Mouse (Mus musculus): ENCODE measurements around the gene Emid1.

The Emid1 gene

DNA sequence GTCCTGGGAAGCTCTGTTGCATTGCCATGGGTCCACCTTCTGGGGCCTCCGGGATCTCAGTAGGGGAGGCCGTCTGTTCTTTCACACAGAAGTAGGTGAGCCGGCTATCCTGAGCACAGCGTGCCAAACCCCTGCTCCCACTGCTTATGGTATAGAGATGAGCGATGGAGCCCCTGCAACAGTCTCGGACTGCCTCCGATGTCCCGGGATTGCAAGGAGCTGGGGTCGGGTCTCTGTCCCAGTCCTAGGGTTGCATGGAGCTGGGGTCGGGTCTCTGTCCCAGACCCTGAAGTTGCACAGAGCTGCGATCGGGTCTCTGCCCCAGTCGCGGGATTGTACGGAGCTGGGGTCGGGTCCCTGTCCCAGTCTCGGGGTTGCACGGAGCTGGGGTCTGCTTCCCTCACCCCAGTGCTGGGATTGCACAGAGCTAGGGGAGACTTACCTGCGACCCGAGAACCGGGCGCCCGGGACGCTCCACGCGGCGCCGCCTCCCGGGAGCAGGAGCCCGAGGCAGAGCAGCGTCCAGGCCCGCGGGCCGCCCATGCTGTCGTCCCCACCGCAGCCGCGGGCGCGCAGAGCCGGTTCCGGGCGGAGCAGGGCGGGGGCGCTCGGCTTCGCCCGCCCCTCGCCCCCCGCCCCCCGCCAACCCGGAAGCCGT, at the start of gene Emid1:
Gene Emid1 (minus strand): TSS at position 578 of the 658 bp plus-strand sequence.
- DNase-seq (ENCODE audit: extremely low spot score, low spot score): peak; percentile 71

DNA sequence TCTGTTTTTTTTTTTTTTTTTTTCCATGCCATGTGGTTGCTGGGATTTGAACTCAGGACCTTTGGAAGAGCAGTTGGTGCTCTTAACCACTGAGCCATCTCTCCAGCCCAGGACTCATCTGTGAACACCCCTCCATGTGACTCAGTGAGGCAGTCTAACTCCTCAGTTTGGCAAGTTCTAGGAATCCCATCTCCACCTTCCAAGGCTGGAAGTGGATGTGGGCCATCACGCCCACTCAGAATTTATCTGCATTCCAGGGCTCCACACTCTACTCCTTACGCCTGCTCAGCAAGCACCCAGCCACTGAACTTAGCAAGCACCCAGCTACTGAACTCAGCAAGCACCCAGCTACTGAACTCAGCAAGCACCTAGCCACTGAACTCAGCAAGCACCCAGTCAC, 47.8 kb upstream of the Emid1 start:
- DNase-seq (ENCODE audit: extremely low spot score, low spot score): no peak

DNA sequence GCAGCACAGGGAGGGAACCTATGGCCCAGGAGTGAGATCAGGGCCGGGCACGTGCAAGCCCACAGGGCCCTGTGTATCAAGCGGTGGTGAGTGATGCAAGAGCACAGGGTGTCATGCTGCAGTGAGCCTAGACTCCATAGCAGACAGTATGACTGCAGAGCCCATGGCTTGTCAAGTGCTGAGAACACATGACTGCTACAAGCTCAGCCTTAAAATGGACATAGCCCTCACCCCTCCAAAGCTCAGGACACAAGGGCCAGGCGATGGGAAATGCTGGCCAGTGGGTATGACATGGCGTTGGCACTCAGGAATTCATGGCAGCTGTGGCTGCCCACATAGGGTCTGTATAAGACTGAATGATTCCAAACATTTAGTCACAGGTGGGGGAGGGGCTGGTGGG, 45.0 kb upstream of the Emid1 start:
- no peak for DNase-seq (ENCODE audit: extremely low spot score, low spot score)

DNA sequence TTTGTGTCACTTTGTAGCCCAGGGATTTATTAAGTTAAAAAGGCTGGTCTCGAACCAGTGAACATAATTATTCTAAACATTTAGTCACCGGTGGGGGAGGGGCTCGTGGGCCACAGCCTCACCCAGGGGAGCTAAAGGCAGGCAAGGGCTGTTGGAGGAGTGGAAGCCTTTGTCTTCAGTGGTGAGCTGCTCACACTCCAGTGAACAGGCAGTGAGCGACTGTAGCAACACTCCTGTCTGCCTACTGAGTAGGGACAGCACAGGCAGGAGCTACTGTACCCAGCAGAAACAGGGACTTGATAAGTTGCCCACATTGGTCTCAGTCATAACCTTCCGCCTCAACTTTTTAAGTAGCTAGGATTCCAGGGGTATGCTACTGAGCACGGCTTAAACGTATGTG, 44.5 kb upstream of the Emid1 start:
- DNase-seq (ENCODE audit: extremely low spot score, low spot score): no peak

DNA sequence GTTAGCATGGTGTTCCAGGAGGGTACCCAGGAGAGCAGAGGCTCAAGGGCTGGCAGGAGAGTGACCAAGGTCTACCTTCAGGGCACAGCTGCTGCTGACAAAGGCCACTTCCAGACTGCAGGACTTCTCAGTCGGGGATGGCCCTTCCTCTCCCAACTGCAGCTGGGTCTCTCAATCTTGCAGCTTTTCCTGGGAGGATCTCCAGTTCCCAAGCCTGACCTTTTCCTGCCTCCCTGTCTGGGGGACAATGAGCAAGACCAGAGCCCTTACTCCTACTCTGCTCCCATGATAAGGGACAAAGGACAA, 41.5 kb upstream of the Emid1 start:
- DNase-seq (ENCODE audit: extremely low spot score, low spot score): no peak

DNA sequence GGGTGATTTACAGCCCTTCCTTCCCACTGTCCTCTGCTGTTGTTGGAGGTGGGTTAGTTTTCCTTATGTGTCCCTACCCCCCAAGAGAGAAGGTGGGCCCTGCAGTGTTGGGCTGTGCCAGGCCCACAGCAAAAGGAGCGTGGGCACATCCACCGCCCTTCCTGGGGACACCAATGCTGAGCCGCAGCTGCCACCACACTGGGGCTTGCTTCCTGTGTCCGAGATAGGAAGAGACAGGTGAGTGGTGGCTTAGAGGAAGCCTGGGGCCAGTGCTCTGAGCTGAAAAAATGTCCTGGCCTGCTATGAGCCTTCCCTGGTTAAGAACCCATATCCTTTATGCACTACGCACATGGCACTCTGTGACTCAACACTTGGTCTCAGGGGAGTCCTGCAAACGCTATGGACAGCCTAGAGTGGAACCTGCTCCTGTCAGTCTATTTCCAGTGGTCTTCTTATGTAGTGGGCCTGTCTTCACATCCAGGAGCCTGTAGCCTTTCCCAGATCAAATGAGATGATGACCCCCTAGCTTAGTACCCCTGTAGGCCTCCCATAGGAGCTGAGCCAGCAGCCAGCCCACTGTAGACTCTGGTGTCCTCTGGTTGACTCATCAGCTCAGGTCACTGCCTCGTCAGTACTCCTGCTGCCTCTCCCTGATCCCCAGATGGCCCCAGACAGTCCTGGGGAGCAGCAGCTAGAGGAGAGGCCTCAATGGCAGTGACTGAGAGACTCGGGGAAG, 41.0 kb upstream of the Emid1 start:
- DNase-seq (ENCODE audit: extremely low spot score, low spot score): no peak

DNA sequence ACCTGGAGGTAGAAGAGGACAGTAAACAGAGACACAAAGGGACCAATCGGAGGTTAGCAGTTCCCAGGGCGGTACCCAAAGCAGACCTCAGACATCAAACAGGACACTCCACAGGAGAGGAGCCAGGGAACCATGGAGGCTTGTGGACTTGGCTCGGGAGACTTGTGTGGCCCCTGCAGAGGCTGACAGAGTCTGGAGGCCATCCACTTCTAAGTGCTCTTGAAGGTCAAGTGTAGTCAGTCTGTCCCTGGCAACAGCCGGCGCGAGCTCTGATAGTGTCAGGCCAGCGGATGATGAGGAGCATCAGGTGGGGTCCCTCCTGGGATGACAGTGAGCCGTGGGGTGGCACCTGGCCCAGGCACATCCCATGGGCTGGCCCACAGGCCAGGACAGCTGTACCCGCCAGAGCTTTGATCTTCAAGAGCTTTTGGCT, 40.0 kb upstream of the Emid1 start:
- DNase-seq (ENCODE audit: extremely low spot score, low spot score): no peak

DNA sequence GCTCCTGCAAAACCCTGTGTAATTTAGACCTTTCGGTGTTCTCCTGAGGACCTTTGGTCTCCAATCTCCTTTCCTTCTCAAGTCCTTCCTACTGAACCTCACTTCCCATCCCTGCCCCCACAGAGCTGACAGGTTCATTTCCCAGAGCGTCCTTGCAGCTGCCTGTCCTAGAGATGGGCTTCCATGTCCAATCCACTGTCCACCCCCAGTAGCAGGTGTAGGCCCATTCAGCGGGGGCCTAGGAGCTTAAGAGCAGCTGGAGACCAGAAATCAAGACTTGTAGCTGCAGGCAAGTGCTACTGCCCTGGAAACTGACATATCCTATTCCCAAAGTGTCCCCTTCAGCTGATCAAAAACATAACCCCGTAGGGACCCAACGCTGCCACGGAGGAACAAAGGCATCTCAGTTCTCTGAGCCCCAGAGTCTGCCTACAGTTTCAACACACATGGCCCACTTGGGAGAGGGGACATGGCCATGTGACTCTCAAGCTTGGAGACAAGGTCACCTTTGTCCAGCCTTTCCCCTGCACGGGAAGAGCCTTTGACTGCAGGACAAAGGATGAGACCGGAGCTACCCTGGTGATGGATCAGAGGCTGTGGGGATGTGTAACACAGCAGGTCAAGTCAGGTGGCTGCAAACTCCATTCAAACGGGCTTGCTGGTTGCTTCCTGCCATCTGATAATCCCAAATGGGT, 37.3 kb upstream of the Emid1 start:
- DNase-seq (ENCODE audit: extremely low spot score, low spot score): no peak

DNA sequence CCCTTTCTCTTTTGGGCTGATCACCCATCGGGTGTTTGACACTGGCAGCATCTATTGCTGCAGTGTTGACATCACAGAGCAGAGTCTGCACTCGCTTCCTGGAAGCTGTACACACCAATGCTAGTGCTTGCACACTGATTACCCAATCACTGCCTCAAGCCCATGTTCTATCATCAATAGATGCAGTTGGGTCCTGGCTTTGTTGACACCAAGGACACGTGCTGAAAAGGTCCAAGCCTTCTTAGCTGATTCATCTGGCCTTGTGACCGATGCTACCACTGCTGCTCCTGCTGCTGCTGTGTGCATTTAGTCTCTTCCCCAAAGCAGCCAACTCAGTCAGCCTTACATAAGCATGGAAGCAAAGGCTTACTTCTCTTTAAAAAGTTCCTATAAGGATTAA, 36.1 kb upstream of the Emid1 start:
- DNase-seq (ENCODE audit: extremely low spot score, low spot score): no peak

DNA sequence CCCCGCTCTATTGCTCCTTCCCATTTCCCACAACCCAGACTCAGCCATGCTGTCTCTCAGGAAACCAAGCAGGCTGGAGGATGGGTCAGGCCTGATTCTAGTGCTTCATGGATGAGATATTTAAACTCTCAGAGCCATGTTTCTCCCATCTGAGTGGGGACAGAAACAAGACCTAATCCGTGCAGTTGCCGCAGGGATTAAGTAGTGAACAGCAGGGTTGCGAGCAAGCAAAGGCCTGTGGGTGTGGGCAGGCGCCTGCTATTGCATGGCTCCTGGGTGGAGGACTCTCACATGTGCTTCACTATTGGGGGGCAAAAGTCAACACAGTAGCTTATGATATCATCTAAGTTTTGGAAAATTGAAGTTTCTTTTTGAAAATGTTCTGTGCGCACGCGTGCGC, 32.8 kb upstream of the Emid1 start:
- DNase-seq (ENCODE audit: extremely low spot score, low spot score): no peak

DNA sequence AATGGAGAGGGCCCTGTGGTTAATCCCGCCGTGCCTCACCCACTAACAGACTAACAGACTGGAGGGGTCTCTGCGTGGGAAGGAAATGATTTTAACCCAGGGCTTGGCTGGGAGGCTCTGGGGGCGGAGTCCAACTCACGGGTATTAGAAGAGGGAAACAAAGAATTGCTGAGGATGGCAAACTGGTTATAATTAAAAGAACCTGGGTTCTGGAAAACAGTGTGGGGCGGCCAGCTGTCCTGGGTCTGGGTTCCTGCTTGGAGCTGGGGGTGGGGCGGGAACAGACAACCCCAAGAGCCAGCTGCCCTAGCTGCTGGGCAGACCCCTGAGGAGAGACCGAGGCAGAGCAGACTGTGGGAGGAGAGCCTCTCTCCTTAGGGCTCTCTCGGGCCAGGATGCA, 32.2 kb upstream of the Emid1 start:
- no peak for DNase-seq (ENCODE audit: extremely low spot score, low spot score)

DNA sequence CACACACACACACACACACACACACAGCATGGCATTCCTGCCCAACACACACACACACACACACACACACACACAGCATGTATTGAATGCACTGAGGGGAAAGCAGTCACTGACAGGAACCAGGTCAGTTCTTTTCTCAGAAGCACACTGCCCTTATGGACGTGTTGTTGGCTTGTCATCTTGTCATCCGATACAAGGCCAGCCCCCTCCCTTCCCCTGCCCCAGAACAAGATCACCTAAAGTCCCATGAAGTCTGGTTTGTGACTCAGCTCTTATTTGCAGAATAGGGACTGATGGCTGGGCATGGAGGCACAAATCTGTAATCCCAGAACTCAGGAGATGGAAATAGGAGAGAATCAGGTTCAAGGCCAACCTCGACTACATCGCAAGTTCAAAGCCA, 30.8 kb upstream of the Emid1 start:
- DNase-seq (ENCODE audit: extremely low spot score, low spot score): no peak

DNA sequence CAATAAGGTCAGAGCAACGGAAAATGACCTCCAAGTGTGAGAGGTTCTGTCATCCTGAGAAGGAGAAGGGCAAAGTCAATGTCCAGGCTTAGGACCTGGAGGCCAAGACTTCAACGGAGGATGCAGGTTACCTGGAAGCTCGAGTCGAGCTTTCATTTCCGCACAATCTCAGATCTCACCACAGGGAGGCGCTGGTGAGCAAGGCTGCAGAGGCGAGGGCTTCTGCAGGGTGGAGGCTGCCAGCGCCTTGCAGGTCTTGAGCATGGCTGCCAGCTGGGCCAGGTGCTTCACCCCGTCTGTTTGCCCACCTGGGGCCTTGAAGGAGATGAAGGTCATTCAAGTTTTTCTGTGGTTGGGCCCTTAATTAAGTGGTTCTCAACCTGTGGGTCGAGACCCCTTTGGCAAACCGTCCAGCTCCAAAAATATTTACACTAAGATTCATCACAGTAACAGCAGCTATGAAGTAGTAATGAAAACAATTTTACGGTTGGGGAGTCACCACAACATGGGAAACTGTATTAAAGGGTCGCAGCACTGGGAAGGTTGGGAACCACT, 29.9 kb upstream of the Emid1 start:
- peak; percentile 93 for DNase-seq (ENCODE audit: extremely low spot score, low spot score)

DNA sequence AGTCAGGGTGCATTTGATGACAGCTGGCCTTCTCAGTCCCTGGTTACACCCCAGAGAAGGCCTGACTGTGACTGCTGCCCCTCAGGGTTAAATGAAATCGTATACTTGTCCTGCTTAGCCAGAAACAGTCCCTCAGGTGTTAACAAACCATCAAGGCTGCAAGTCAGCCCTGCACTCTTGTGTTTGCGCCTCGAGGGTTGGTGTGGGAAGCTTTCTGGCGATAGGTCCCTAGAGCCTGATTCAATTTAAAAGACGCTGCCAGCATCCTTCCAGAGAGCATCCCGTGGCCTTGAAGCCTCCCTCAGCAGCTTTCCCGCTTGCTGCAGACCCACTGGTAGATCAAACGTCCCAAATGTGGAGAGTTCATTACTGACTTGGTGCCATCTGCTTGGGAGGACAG, 27.3 kb upstream of the Emid1 start:
- DNase-seq (ENCODE audit: extremely low spot score, low spot score): no peak

DNA sequence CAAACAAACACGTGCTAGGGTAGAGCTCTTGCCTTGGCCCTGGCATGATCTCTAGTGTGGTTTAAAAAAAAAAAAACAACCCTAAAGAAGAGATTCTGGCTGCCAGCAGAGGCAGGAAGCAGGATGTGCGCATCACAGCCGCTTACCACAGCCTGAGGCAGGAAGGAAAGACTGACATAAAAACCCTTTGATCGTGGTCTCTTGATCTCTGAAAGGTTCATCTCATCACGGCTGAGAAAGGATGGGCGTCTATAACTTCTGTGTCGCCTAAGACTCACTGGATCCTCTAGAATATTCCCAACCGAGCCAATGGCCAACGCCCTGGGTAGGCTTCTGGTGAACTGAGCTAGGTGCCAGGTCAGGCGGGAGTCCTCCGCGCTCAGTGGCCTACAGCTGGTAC, 25.1 kb upstream of the Emid1 start:
- DNase-seq (ENCODE audit: extremely low spot score, low spot score): no peak

DNA sequence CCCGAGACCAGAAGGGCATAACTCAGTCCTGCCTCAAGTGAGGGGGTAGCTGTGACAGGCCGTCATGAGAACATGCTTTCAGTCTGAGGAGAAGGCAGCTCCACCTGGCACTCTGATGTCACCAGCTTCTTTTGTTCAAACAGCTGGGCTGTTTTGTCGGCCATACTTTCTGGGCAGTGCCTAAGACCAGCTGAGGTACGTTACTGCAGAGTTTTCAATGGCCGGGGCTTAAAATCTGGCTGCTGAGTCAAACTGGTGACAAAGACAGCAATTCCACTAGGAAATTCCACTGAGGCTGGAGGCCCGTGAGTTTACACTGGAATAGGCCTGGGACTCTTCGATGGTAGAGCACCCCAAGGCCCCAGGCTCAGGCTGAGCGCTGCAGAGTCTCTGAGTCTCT, 24.6 kb upstream of the Emid1 start:
- DNase-seq (ENCODE audit: extremely low spot score, low spot score): no peak

DNA sequence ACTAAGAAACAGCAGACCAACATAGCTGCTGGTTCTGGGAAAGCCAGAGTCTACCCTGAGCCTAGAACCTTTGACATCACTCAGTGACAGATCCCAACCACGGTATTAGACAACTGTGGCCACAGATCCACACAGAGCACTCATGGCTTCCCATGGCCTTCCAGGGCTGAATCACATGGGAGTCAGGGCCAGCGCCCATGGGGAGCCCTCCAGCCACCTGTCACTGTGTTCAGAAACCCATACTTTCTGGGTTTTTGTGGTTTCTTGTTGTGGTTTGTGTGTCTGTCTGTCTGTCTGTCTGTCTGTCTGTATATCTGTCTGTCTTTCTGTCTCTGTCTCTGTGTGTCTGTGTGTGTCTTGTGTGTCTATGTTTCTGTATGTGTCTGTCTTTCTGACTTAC, 23.8 kb upstream of the Emid1 start:
- no peak for DNase-seq (ENCODE audit: extremely low spot score, low spot score)

DNA sequence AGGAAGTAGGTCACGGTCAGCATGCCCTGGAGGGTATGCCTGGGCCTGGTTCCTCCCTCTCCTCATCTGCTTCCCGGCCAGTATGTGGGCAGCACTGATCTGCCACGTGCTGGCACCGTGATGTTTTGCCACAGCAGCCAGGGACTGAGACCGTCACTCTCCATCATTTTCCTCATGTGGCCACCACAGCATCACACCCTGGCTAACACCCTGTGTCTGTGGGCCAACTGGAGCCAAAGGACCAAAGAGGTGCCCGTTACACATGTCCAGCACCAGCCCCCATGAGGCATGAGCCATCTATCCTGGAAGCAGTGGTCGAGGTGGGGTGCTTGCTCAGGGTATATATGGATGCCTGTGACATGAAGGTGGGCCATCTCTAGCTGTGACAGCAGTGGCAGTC, 23.1 kb upstream of the Emid1 start:
- no peak for DNase-seq (ENCODE audit: extremely low spot score, low spot score)

DNA sequence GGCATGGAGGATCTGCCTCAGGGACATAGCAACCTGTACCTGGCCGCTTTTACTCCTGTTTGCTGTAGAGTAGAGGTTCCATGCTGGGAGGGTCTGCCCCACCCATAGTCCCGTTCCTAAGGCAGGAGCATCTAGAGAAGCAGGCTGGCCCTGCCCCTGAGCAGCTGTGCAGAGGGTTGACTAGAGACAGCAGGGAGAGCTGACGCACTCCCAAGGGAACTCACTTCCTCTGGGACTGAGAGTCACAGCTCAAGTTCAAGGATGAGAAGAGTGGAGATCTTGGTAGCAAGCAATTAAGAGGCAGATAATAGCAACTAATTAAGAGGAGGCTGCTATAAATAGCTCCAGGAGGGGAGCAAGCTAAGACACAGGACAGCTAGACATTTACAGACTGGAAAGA, 20.8 kb upstream of the Emid1 start:
- no peak for DNase-seq (ENCODE audit: extremely low spot score, low spot score)

DNA sequence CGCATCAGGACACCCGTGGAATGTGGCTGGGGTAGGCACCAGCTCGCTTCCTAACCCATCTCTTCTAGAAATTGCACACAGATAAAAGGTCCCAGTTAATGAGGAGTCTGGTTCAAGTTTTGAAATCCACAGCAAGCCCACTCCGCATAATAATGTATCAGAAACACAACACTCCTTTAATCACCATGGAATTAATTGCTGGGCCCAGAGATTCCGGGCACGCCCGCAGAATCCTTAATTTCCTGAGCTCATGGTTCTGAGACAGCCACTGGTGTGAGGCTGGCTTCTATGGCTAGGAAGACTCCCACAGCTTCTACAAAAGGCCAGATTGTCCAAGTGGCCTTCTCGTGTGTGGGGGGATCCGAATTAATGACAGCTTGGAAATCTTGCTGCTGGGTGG, 15.3 kb upstream of the Emid1 start:
- no peak for DNase-seq (ENCODE audit: extremely low spot score, low spot score)

DNA sequence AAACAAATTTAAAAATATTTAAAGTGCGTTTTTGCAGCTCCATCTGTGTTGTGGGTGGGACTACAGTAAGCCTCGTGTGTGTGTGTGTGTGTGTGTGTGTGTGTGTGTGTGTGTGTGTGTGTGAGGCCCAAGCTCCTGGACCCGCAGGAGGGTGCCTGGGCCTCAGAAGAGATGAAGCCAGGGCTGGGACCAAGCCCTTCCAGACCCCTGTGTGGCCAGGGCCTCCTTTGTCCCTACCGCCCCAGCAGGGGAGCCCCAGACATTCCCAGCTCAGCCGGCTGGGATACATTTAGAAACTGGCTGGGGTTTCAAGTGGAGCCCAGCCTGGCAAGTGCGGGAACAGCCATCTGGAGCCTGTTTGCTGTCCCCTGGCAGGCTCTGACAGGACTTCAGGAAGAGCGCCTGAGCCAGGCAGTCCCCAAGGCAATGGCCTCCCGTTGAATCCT, 13.4 kb upstream of the Emid1 start:
- DNase-seq (ENCODE audit: extremely low spot score, low spot score): no peak

DNA sequence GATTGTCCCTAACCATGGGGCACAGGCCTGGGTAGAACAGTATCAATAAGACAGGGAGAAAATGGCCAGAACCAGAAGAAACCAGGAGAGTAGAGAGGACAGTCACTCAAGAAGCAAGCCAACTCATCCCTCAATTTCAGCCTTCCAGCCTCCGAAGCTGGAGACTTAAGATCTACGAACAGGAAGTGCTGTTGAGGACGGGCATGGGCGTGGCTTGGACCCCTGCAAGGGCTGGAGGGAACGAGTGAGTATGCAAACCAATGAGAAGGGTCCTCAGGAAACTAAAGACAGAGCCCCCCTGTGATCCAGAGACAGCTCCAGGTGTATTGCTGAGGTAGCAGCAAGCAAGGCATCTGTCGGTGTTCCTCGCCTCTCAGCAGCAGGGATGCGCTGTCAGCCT, 12.3 kb upstream of the Emid1 start:
- DNase-seq (ENCODE audit: extremely low spot score, low spot score): no peak

DNA sequence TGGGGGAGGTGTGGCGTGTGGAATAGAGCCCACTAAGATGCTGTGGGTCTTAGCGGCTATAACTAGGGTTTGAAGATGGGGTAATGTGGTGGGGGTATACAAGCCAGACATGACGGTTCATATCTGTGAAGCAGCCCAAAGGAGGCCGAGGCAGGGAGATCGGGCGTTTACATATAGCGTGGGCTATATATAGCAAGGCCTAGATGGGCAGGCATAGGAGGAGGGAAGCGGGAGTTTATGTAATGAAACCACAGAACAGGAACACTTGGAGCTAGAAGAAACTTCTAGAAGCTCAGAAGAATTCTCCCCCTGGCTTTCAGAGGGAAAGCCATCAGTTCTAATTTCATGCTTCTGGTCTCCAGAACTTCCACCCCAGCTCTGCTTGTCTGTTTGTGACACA, 11.4 kb upstream of the Emid1 start:
- no peak for DNase-seq (ENCODE audit: extremely low spot score, low spot score)

All from neural tube, embryonic 10.5 days (tissue).